Mouse (Mus musculus): ENCODE measurements around the gene Ablim2.

Gene Ablim2

GRCm38 (mm10) chr5:35915629-35916300 lies 158.1 kb downstream of the Ablim2 start:
- no peak for DNase-seq (ENCODE audit: low read depth)

GRCm38 (mm10) chr5:35916666-35917065 lies 159.0 kb downstream of the Ablim2 start:
- DNase-seq (ENCODE audit: low read depth) = no peak

DNA sequence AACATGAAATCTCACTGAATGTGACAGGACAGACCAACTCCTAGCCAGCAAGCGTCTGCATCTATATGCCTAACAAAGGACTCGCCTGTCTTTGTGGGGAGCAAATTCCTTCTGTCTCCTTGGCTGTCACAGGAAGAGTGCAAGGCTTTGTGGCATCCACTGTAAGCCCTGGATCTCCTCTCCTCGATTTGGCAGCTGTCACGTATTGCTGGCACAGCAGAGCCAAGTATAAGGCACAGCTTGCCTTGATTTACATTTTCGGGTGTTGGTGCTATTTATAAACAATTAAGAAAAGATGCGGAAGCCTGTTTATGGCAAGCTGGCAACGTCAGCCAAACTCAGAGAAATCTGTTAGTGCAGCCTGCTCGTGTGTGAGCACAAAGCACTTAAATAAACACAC lies 160.7 kb downstream of the Ablim2 start:
- DNase-seq (ENCODE audit: low read depth) = no peak

- DNase-seq (ENCODE audit: low read depth) = no peak
Observed at GRCm38 (mm10) chr5:35920076-35920475, 162.4 kb downstream of the Ablim2 start.

DNA sequence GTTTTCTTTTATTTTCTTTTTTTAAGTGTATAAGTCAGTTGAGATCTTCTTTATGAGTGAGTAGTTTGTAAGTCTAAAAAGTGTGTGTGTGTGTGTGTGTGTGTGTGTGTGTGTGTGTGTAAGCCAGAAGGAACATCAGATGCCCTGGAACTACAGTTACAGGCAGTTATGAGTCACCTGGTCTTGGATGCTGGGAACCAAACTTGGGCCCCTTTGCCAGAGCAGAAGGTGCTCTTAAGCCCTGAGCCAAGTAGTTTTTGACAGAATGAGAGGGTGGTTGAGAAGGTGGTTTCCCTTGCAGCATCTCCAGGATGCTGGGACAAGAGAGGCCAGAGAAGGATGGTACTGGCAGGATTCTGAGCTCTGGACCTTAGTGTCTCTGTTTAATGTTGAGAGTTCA lies 162.9 kb downstream of the Ablim2 start:
- no peak for DNase-seq (ENCODE audit: low read depth)

DNA sequence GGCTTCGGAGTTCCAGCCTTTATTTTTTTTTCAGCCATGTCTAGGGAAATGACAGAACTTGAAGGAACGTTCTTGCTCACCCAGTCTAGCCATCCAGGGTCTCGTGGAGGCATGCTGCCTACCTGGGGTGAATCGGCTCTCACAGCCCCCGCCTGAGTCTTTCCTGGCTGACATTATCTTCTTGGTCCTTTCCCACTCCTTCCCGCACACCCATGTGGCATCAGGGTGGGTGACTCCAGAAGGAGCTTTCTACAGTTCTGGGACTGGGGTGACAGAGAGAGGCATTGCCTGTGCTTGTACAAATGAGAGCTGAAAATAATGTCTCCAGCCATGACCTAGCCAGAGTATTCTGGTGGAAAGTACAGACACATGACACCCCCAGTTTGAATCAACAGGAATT lies 163.5 kb downstream of the Ablim2 start:
- no peak for DNase-seq (ENCODE audit: low read depth)

DNA sequence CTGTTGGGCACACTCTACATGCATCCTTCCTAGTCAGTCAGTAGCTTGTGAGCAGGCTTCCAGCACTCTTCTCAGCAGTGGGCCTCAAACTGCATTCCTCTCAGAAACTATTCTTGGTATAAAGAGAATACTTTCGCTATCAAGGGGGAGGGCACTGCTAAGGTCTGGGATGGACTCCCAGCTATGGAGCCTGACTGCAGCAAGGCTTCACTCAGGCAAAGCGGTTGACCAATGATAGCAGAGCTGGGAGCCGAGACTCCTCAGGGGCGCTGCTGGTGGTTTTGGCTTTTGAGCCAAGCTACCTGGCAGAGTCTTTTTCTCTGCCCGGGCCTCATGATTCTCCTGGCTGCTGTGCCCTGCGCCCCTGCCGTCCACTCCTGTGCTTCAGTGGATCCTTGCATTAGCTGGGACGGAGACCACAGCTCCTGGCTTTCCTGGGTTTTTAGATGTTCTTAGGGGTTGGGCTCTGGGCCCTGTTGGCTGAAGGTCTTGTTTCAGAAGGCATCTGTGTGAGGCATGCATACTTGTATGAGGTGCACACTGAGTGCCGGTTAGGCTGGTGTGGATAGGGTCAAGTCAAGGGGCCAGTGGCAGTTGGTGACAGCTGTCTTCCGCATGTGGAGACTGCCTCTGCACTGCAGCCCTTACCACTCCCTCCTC lies 164.0 kb downstream of the Ablim2 start:
- DNase-seq (ENCODE audit: low read depth) = no peak

DNA sequence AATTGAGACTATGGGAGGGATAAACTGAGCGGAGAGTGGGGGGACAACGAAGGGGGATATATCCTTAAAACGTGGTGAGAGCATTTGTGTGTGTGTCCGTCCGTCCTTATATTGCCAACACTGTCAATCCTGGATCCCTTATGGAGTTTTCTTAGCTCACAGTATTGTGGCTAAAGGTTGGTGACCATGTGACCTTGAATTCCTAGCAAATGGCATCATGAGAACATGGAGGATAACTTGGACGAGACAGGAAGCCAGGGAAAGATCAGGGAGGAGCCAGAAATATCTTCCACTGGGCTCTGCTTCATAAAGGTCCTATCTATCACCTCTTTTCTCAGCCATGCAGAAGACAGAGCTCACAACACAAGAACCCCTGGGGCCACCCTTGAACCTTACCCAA lies 165.8 kb downstream of the Ablim2 start:
- DNase-seq (ENCODE audit: low read depth) = no peak

GRCm38 (mm10) chr5:35925171-35925634 lies 167.5 kb downstream of the Ablim2 start:
- no peak for DNase-seq (ENCODE audit: low read depth)

DNA sequence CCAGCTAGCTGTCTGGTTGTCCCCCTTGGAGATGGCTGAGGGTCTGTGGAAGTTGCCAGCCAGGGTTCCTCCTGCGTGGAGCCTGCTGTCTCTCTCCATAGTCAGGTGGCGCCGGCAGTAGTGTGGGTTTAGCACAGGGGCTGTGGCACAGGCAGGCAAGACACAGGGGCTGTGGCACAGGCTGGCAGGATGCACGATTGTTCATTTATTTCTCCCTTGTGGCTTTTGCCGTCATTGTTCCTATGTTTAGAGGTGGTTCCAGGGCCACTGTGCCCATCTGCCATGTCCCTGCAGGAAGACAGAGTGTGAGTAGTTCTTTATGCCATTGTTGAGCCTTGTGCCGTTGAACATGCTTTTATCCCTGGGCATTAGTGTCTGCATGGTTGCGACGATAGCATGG lies 168.8 kb downstream of the Ablim2 start:
- DNase-seq (ENCODE audit: low read depth) = no peak

DNA sequence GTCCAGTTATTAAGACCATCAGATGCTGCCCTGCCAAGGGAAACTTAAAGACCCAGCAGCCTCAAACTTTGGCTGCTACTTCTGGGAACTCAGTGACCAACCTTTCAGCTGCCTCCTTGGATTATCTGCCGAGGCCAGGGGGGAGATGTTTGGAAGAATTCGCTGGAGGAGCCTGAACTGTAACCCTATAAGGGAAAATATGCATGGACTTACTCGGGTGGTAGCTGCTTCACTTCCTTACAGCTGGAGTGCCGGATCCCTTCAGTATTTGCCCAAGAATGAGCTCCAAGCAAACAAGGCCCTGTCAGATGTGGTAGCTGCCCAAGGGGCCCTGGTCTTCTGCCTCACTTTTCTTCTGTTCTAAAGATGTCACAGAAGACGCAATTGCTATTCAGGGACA lies 173.6 kb downstream of the Ablim2 start:
- no peak for DNase-seq (ENCODE audit: low read depth)

GRCm38 (mm10) chr5:35933059-35933458 lies 175.4 kb downstream of the Ablim2 start:
- DNase-seq (ENCODE audit: low read depth) = no peak

Data from c-Kit-positive CD71-positive TER-119-negative erythroid progenitor cells, embryonic 14.5 days (primary cell).